Mouse (Mus musculus) left cerebral cortex, postnatal 4 days (tissue): ENCODE measurements at regions not wholly inside any gene's neighbourhood (a gene's known extent, or its start where the extent isn't known, plus 50 kb on each side); places are given as distances from the start of the nearest gene placed in this dataset.
A peak's percentile ranks its signal among the peaks of the same experiment; 100 is the strongest.

Experiments
- DNase-seq: peaks from one replicate; pipeline ENCODE4 v3.0.0-alpha.2; 2022
- intact Hi-C: fragments of 180-260 bp; cut with DNase I; formaldehyde crosslinking; loops from one replicate; pipeline ENCODE4 v1.15.1; 2025

GRCm38 (mm10) chr10:24491848-24492247 lies 103.4 kb upstream of the Ccn2 start:
- no peak for DNase-seq
- intact Hi-C loops = no loop called here

- peak; percentile 21 for DNase-seq
- intact Hi-C loops = no loop called here
Observed at GRCm38 (mm10) chr10:24493392-24493791, 101.8 kb upstream of the Ccn2 start.

DNA sequence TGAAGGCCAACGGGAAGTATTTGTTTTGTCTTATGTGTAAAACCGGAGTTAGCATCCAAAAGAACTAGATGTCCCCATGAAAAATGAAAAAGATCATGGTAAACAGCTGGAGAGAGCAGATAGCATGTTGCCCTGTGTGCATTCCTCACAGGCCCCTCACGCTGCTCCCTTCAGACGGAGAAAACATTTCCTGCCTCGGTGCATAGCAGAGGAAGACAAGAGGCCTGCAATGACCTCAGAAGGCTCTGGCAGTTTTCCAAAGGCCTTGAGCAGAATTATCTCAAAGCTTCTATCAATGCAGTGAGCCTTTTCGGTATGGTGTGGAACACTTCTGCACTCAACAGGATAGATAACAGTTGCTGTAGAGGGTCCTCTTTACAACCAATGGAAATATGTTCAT lies 101.3 kb upstream of the Ccn2 start:
- DNase-seq = peak; percentile 2
- intact Hi-C loops = no loop called here

- DNase-seq = no peak
- intact Hi-C loops = no loop called here
Observed at GRCm38 (mm10) chr10:24519795-24520512, 75.3 kb upstream of the Ccn2 start.

DNA sequence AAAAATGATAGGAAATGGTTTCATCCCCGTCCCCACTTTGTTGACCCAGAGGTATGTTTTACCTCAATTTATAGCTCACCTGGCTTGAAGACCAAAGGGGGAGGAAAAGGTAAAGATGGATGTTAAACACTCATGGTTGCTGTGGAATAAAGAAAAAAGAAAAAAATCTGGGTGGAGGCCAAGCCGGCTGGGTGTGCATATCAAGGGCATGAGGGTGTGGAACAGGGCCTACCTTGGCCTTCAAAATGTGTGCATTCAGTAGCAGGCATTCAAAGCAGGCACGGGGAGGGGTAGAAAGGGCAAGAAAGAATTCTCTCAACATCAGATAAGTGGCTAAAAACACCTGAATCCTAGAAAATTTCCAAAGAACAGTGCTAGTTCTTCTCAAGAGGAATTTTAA lies 74.7 kb upstream of the Ccn2 start:
- intact Hi-C loops = no loop called here
- DNase-seq = no peak

GRCm38 (mm10) chr10:24532776-24533175 lies 62.5 kb upstream of the Ccn2 start:
- intact Hi-C loops = no loop called here
- DNase-seq = peak; percentile 1

DNA sequence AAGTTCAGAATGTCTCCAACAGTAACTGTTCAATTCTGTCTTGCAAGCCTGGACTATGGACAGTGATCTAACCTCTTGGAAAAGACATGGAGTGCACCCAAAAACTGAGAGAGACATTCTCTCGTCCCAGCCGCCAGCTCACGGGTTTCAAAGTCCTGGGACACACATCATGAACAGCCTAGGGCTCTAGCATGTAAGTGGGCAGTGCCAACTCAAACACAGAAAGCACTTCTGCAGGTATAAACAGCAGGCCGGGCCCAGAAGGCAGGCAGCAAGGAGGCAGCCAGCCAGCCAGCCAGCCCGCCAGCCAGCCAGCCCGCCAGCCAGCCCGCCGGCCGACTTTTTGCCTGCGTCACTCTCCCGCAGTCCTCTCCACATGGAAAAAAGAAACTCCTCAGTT lies 60.3 kb upstream of the Ccn2 start:
- no peak for DNase-seq
- intact Hi-C loops = no loop called here

- intact Hi-C loops = no loop called here
- no peak for DNase-seq
Observed at GRCm38 (mm10) chr10:24535461-24535860, 59.8 kb upstream of the Ccn2 start.

GRCm38 (mm10) chr10:24541990-24542389 lies 53.3 kb upstream of the Ccn2 start:
- DNase-seq = no peak
- intact Hi-C loops = no loop called here
